Mouse (Mus musculus) spleen, adult 2 months (tissue): ENCODE results near the gene Tspan2.

ENCODE experiments used
- CTCF ChIP-seq: fragments of 200-500 bp; IDR thresholded peaks from 2 replicates; pipeline ENCODE4 v1.5.1; 2011; ENCODE audit warnings: mild to moderate bottlenecking, inconsistent platforms; ENCODE audit not compliant: insufficient read depth, insufficient read length, insufficient replicate concordance; ENCODE audit errors: extremely low read depth
- POLR2A ChIP-seq: fragments of 200-500 bp; IDR thresholded peaks from 2 replicates; pipeline ENCODE4 v1.6.1; 2011; ENCODE audit warnings: low read depth, low read length, inconsistent platforms

DNA sequence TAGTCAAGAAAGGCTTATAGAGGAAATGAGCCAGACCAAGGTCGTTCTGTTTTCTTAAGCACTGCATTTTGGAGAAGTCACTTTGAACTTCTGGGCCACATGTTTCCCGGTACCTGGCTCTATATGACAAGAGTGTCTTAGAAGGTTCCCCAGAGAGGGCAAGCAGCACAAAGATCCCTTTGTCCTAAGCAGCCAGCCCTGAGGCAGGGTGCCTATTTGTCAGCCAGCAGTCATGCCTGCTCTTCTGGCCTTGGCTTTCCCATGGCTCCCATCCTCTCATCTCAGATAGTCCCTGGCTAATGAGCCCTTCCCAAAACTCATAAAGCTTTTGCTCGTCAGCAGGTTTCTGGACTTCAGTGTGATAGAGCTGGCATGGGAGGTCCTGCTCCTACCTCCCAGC is 25.9 kb downstream of the Tspan2 start:
- TF ChIP-seq CTCF (no peak), POLR2A (no peak)
